Mouse (Mus musculus) liver, adult (tissue): ENCODE results near the gene Cyp26a1.

Experiments used
- GATA4 ChIP-seq: IDR thresholded peaks from 2 replicates; pipeline ENCODE4 v1.6.1; 2014; ENCODE audit warnings: mild to moderate bottlenecking, low read length; ENCODE audit not compliant: insufficient replicate concordance

Gene Cyp26a1

DNA sequence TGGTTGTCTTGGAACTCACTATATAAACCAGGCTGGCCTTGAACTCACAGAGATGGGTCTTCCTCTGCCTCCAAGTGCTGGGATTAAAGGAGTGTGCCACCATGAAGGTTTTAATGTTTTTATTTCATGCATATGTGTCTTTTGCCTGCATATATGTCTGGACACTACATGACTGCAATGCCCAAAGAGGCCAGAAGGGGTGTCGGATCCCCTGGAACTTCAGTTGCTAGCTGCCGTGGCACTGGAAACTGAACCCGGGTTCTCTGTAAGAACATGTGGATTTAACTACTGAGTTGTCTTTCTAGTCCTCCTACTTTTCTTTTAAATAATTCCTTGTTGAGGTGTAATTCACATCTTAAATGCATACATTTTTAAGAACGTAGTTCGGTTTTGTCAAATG lies 27.0 kb downstream of the Cyp26a1 start:
- TF ChIP-seq GATA4, result no peak

DNA sequence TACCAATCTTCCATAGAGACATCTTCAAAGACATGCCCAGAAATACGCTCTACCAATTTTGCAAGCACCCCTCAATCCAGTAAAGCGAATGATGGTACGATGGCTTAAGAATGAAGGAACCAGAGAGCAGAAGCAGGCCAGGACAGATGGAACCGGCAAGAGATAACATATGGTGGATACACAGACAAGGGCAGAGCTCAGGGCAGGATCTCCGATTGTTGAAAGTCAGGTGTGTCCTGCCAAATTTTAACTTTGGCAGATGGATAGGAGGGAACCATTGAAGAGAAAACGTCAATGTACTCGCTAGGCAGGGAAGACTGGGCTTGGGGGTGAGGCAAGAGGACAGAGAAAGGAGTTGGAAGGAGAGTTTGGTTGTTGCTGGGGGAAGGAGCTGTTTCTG lies 29.0 kb downstream of the Cyp26a1 start:
- no peak for TF ChIP-seq GATA4

DNA sequence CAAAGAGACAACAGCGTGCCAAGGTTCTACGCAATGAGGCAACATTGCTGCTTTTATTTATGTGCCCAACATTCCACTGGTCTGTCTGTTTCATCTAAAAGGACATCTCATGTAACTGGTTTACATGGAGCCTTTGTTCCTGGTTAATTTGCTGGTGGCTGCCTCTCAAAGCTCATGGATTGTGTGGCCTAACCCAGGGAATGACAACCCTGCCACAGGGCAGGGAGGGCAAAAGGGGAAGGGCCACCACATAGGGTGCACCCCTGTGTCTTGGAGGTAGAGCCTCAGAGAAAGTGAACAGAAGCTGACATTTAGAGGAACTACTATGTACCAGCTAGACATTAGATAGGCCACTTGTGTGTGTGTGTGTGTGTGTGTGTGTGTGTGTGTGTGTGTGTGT lies 29.8 kb downstream of the Cyp26a1 start:
- TF ChIP-seq GATA4, result no peak

DNA sequence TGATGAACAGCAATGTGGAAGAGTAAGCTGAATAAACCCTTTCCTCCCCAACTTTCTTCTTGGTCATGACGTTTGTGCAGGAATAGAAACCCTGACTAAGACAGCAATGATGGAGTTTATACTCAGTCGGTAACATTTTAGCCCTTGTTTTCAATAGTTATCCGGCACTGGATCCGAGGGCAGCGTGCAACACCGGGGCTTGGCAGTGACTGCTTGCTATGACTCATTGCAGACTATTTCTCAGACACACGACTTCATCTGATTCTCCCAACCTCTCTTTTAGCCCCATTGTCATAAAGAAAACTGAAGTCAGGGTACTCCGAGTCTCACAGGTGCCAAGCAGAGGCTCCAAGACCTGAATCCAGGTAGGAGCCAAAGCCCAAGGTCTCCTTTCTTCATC lies 37.8 kb downstream of the Cyp26a1 start:
- no peak for TF ChIP-seq GATA4

DNA sequence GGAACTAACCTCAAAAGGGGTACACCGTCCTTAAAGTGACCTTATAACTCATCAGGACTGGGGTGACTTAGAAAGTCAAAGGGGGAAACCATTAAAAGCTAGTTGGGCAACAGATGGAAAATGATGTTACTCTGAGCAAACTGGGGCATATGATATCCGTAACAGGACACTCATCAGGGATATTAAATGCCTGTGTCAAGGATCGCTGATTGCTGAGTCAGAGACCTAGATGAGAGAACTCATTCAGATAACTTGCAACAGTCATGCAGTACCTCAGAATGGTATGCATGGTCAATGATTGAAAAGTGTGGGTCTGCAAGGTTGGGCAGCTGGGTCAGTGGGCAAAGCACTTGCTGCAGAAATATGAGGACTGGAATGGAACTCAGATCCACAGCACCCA lies 41.0 kb downstream of the Cyp26a1 start:
- TF ChIP-seq GATA4, result no peak

DNA sequence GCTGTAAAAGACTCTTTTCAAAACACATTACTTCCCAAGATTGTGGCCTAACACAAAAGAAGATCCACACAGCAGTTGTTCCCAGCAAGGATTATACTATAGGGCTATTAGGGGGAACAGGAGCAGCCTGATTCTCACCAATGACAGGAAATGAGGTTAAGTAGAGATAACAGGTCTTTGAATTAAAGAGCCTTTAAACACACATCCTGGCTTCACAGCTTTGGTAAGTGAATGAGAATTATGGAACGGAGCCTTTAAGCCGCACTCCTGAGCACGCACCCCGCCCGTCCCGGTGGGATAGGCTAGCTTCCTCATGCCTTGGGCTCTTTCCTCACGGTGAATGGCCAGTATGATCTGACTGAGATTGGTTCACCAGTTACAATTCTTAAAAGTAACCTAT lies 42.4 kb downstream of the Cyp26a1 start:
- no peak for TF ChIP-seq GATA4
